Mouse (Mus musculus): ENCODE data around the gene Pcnp. TPM values are rescaled to one million over a fixed set of nuclear protein-coding genes. Genes with fewer than 3 reads are reported as not detected.
A peak's percentile ranks its signal among the peaks of the same experiment; 100 is the strongest.
"Not testable (repeated sequence)": the region's sequence is repeated elsewhere in the genome, so short reads cannot be mapped to it uniquely, and the experiment has no call there.

Gene Pcnp
- polyA plus RNA-seq, 1 experiment, result 179 TPM

GRCm38 (mm10) chr16:56066113-56066512 lies 36.6 kb upstream of the Pcnp start:
- no peak for TF ChIP-seq CTCF (IDR thresholded peaks at IDR 0.05; ENCODE audit: borderline replicate concordance, insufficient read depth, low read length)
- TF ChIP-seq POLR2A (IDR thresholded peaks at IDR 0.05; ENCODE audit: low read depth, low read length), result no peak
- Histone ChIP-seq H3K27ac (ENCODE audit: insufficient read depth, low read length) (no peak overlapping the region), H3K4me3 (ENCODE audit: insufficient read depth, low read length) (no peak overlapping the region)

GRCm38 (mm10) chr16:56064334-56064990 lies 34.9 kb upstream of the Pcnp start:
- Histone ChIP-seq H3K27ac (ENCODE audit: insufficient read depth, low read length) (no peak overlapping the region), H3K4me3 (ENCODE audit: insufficient read depth, low read length) (peak overlapping the region; percentile 51), H3K4me1 (ENCODE audit: control insufficient read depth, insufficient read depth, low read length) (0 out of 2 replicates have a peak, but pooled peaks cover 2% of the 10 kb centered on the region)
- TF ChIP-seq CTCF (IDR thresholded peaks at IDR 0.05; ENCODE audit: borderline replicate concordance, insufficient read depth, low read length) (no peak), POLR2A (IDR thresholded peaks at IDR 0.05; ENCODE audit: low read depth, low read length) (peak; percentile 55)

More at GRCm38 (mm10) chr16:56066113-56066512, 36.6 kb upstream of the Pcnp start:
- H3K4me1 ChIP-seq (ENCODE audit: control insufficient read depth, insufficient read depth, low read length), result 0 out of 2 replicates have a peak, but pooled peaks cover 2% of the 10 kb centered on the region

- 0 out of 2 replicates have a peak, but pooled peaks cover 2% of the 10 kb centered on the region for H3K4me1 ChIP-seq (ENCODE audit: control insufficient read depth, insufficient read depth, low read length)
- H3K27ac ChIP-seq (ENCODE audit: insufficient read depth, low read length), result no peak overlapping the region
- TF ChIP-seq POLR2A (IDR thresholded peaks at IDR 0.05; ENCODE audit: low read depth, low read length) (no peak), CTCF (IDR thresholded peaks at IDR 0.05; ENCODE audit: borderline replicate concordance, insufficient read depth, low read length) (no peak)
- no peak overlapping the region for H3K4me3 ChIP-seq (ENCODE audit: insufficient read depth, low read length)
Observed at GRCm38 (mm10) chr16:56062981-56063380, 33.4 kb upstream of the Pcnp start.

GRCm38 (mm10) chr16:56061995-56062594 lies 32.6 kb upstream of the Pcnp start:
- Histone ChIP-seq H3K27ac (ENCODE audit: insufficient read depth, low read length) (no peak overlapping the region), H3K4me1 (ENCODE audit: control insufficient read depth, insufficient read depth, low read length) (0 out of 2 replicates have a peak, but pooled peaks cover 2% of the 10 kb centered on the region), H3K4me3 (ENCODE audit: insufficient read depth, low read length) (no peak overlapping the region)
- TF ChIP-seq POLR2A (IDR thresholded peaks at IDR 0.05; ENCODE audit: low read depth, low read length) (no peak), CTCF (IDR thresholded peaks at IDR 0.05; ENCODE audit: borderline replicate concordance, insufficient read depth, low read length) (no peak)

GRCm38 (mm10) chr16:56058151-56058550 lies 28.6 kb upstream of the Pcnp start:
- Histone ChIP-seq H3K27ac (ENCODE audit: insufficient read depth, low read length) (no peak overlapping the region), H3K4me1 (ENCODE audit: control insufficient read depth, insufficient read depth, low read length) (no peaks in the 10 kb centered on the region), H3K4me3 (ENCODE audit: insufficient read depth, low read length) (no peak overlapping the region)
- no peak for TF ChIP-seq POLR2A (IDR thresholded peaks at IDR 0.05; ENCODE audit: low read depth, low read length)
- no peak for TF ChIP-seq CTCF (IDR thresholded peaks at IDR 0.05; ENCODE audit: borderline replicate concordance, insufficient read depth, low read length)

GRCm38 (mm10) chr16:56056944-56057590 lies 27.5 kb upstream of the Pcnp start:
- no peaks in the 10 kb centered on the region for H3K4me1 ChIP-seq (ENCODE audit: control insufficient read depth, insufficient read depth, low read length)
- TF ChIP-seq POLR2A (IDR thresholded peaks at IDR 0.05; ENCODE audit: low read depth, low read length) (no peak), CTCF (IDR thresholded peaks at IDR 0.05; ENCODE audit: borderline replicate concordance, insufficient read depth, low read length) (no peak)
- H3K27ac ChIP-seq (ENCODE audit: insufficient read depth, low read length), result no peak overlapping the region
- no peak overlapping the region for H3K4me3 ChIP-seq (ENCODE audit: insufficient read depth, low read length)

- no peaks in the 10 kb centered on the region for H3K4me1 ChIP-seq (ENCODE audit: control insufficient read depth, insufficient read depth, low read length)
- TF ChIP-seq POLR2A (IDR thresholded peaks at IDR 0.05; ENCODE audit: low read depth, low read length) (no peak), CTCF (IDR thresholded peaks at IDR 0.05; ENCODE audit: borderline replicate concordance, insufficient read depth, low read length) (no peak)
Observed at GRCm38 (mm10) chr16:56055911-56056310, 26.4 kb upstream of the Pcnp start.

GRCm38 (mm10) chr16:56048038-56048437 lies 18.5 kb upstream of the Pcnp start, which contains the start of gene Senp7:
Gene Senp7 (plus strand): TSS chr16:56048338.
- not testable (repeated sequence) for H3K4me3 ChIP-seq (ENCODE audit: insufficient read depth, low read length); H3K27ac ChIP-seq (ENCODE audit: insufficient read depth, low read length); H3K4me1 ChIP-seq (ENCODE audit: control insufficient read depth, insufficient read depth, low read length)

More at GRCm38 (mm10) chr16:56055911-56056310, 26.4 kb upstream of the Pcnp start:
- Histone ChIP-seq H3K4me3 (ENCODE audit: insufficient read depth, low read length) (no peak overlapping the region), H3K27ac (ENCODE audit: insufficient read depth, low read length) (no peak overlapping the region)

GRCm38 (mm10) chr16:56038090-56038489 lies 8.6 kb upstream of the Pcnp start:
- TF ChIP-seq POLR2A (IDR thresholded peaks at IDR 0.05; ENCODE audit: low read depth, low read length), result no peak
- TF ChIP-seq CTCF (IDR thresholded peaks at IDR 0.05; ENCODE audit: borderline replicate concordance, insufficient read depth, low read length), result no peak
- H3K4me3 ChIP-seq (ENCODE audit: insufficient read depth, low read length), result peak overlapping the region; percentile 92
- H3K4me1 ChIP-seq (ENCODE audit: control insufficient read depth, insufficient read depth, low read length), result peaks cover 3% of the 10 kb centered on the region; the same call in 1 of the 2 replicates

More at GRCm38 (mm10) chr16:56038090-56038489, 8.6 kb upstream of the Pcnp start:
- H3K27ac ChIP-seq (ENCODE audit: insufficient read depth, low read length), result peak overlapping the region; percentile 80

Measured in embryonic fibroblast, embryonic 13.5 days (primary cell).